Mouse (Mus musculus): ENCODE measurements around the gene Hnrnph1. TPM values are rescaled to one million over a fixed set of nuclear protein-coding genes. Genes with fewer than 3 reads are reported as not detected.

Hnrnph1 gene
- polyA plus RNA-seq, 1 experiment from 2014 or later, result 395 TPM

- Histone ChIP-seq H3K4me1 (peaks cover 10% of the 10 kb centered on the region; the same call in 1 of the 2 replicates), H3K4me2 (peak overlapping the region; percentile 60), H3K36me3 (peaks cover 20% of the 10 kb centered on the region), H3K9me3 (no peaks in the 10 kb centered on the region), H3K4me3 (peak overlapping the region; percentile 38), H3K27ac (peak overlapping the region; percentile 48), H3K9ac (no peak overlapping the region), H3K27me3 (no peaks in the 10 kb centered on the region)
- ATAC-seq (ENCODE audit: insufficient number of reproducible peaks, low FRiP score, low TSS enrichment, low read depth), result peak; percentile 95
- 19% methylated on average over 22 of the region's 22 CpGs for WGBS
Measured at GRCm38 (mm10) chr11:50421934-50422780, 45.4 kb downstream of the Hnrnph1 start.

GRCm38 (mm10) chr11:50426056-50426455 lies 49.3 kb downstream of the Hnrnph1 start:
- ATAC-seq (ENCODE audit: insufficient number of reproducible peaks, low FRiP score, low TSS enrichment, low read depth), result no peak
- Histone ChIP-seq H3K27ac (no peak overlapping the region), H3K27me3 (no peaks in the 10 kb centered on the region), H3K4me3 (no peak overlapping the region), H3K4me1 (peaks cover 16% of the 10 kb centered on the region), H3K36me3 (no peaks in the 10 kb centered on the region), H3K4me2 (no peak overlapping the region), H3K9ac (no peak overlapping the region), H3K9me3 (no peaks in the 10 kb centered on the region)
- 86% methylated on average over 4 of the region's 4 CpGs for WGBS

GRCm38 (mm10) chr11:50430277-50431133 lies 53.7 kb downstream of the Hnrnph1 start, which contains the start of gene Rufy1:
Gene Rufy1 (minus strand): TSS chr11:50431125.
- WGBS, result under 1% methylated on average over 89 of the region's 90 CpGs

GRCm38 (mm10) chr11:50431134-50432068 lies 54.6 kb downstream of the Hnrnph1 start:
- Histone ChIP-seq H3K9ac (peak overlapping the region; percentile 84), H3K36me3 (no peaks in the 10 kb centered on the region), H3K9me3 (no peaks in the 10 kb centered on the region), H3K4me3 (peak overlapping the region; percentile 91), H3K4me1 (peaks cover 13% of the 10 kb centered on the region), H3K27me3 (no peaks in the 10 kb centered on the region), H3K4me2 (peak overlapping the region; percentile 61), H3K27ac (peak overlapping the region; percentile 95)
- 23% methylated on average over 32 of the region's 32 CpGs for WGBS
- no peak; the same call in 1 of the 2 replicates for ATAC-seq (ENCODE audit: insufficient number of reproducible peaks, low FRiP score, low TSS enrichment, low read depth)

More at GRCm38 (mm10) chr11:50430277-50431133, 53.7 kb downstream of the Hnrnph1 start, which contains the start of gene Rufy1:
- Histone ChIP-seq H3K4me1 (peaks cover 13% of the 10 kb centered on the region), H3K4me3 (peak within 1 kb of the TSS; percentile 91), H3K9ac (peak within 1 kb of the TSS; percentile 84), H3K36me3 (no peaks in the 10 kb centered on the region), H3K4me2 (peak within 1 kb of the TSS; percentile 61), H3K9me3 (no peaks in the 10 kb centered on the region), H3K27ac (peak within 1 kb of the TSS; percentile 95), H3K27me3 (no peaks in the 10 kb centered on the region)
- ATAC-seq (ENCODE audit: insufficient number of reproducible peaks, low FRiP score, low TSS enrichment, low read depth), result peak; percentile 77

- WGBS, result 72% methylated on average over 3 of the region's 3 CpGs
- Histone ChIP-seq H3K9me3 (no peaks in the 10 kb centered on the region), H3K27ac (no peak overlapping the region), H3K27me3 (no peaks in the 10 kb centered on the region), H3K4me2 (no peak overlapping the region), H3K36me3 (no peaks in the 10 kb centered on the region), H3K9ac (no peak overlapping the region), H3K4me1 (peaks cover 13% of the 10 kb centered on the region), H3K4me3 (no peak overlapping the region)
- no peak for ATAC-seq (ENCODE audit: insufficient number of reproducible peaks, low FRiP score, low TSS enrichment, low read depth)
Measured at GRCm38 (mm10) chr11:50432069-50432440, 55.3 kb downstream of the Hnrnph1 start.

- Histone ChIP-seq H3K4me3 (no peak overlapping the region), H3K9me3 (no peaks in the 10 kb centered on the region), H3K36me3 (no peaks in the 10 kb centered on the region), H3K9ac (no peak overlapping the region), H3K27ac (no peak overlapping the region), H3K4me1 (peaks cover 13% of the 10 kb centered on the region), H3K27me3 (no peaks in the 10 kb centered on the region), H3K4me2 (no peak overlapping the region)
- no peak for ATAC-seq (ENCODE audit: insufficient number of reproducible peaks, low FRiP score, low TSS enrichment, low read depth)
- 86% methylated on average over 5 of the region's 5 CpGs for WGBS
Measured at GRCm38 (mm10) chr11:50432896-50433295, 56.1 kb downstream of the Hnrnph1 start.

MicroRNA genes within 50 kb of the gene (microRNA counts, 519-probe panel; counts per million panel counts)
- microRNA mmu-miR-804, result 2,895 counts per million, percentile 65 among the panel's probes with 10 or more counts

Small RNA genes within 50 kb of the gene (microRNA-seq; reads per million reads assigned to microRNA genes)
- gene Mir804, result not detected

Other genes starting within 250 kb of the Hnrnph1 start
- gene Tbc1d9b, start 245.6 kb upstream of the Hnrnph1 start, polyA plus RNA-seq (2015; fragmentation: Nextera tagmentation; extraction: Ambion mirVana), result 45.9 and 46.0 TPM in 2 replicates
- gene Mrnip, start 202.5 kb upstream of the Hnrnph1 start, polyA plus RNA-seq (2015; fragmentation: Nextera tagmentation; extraction: Ambion mirVana), result 15.5 and 16.2 TPM in 2 replicates
- gene Sqstm1, start 166.2 kb upstream of the Hnrnph1 start, polyA plus RNA-seq (2015; fragmentation: Nextera tagmentation; extraction: Ambion mirVana), result 241 and 262 TPM in 2 replicates
- 12.5 and 16.0 TPM in 2 replicates for gene Mgat4b, start 166.1 kb upstream of the Hnrnph1 start, polyA plus RNA-seq (2015; fragmentation: Nextera tagmentation; extraction: Ambion mirVana)
- 2.1 and 3.0 TPM in 2 replicates for gene Ltc4s, start 138.4 kb upstream of the Hnrnph1 start, polyA plus RNA-seq (2015; fragmentation: Nextera tagmentation; extraction: Ambion mirVana)
- 5.4 and 6.1 TPM in 2 replicates for gene Maml1, start 84.7 kb upstream of the Hnrnph1 start, polyA plus RNA-seq (2015; fragmentation: Nextera tagmentation; extraction: Ambion mirVana)
- gene Canx, start 51.3 kb upstream of the Hnrnph1 start, polyA plus RNA-seq (2015; fragmentation: Nextera tagmentation; extraction: Ambion mirVana), result 293 and 330 TPM in 2 replicates
- gene Cby3, start 22.5 kb upstream of the Hnrnph1 start, polyA plus RNA-seq (2015; fragmentation: Nextera tagmentation; extraction: Ambion mirVana), result 0.37 TPM in 1 of 2 replicates, not detected in the other
- 23.5 and 24.3 TPM in 2 replicates for gene Rufy1, start 54.1 kb downstream of the Hnrnph1 start, polyA plus RNA-seq (2015; fragmentation: Nextera tagmentation; extraction: Ambion mirVana)
- gene Adamts2, start 225.1 kb downstream of the Hnrnph1 start, polyA plus RNA-seq (2015; fragmentation: Nextera tagmentation; extraction: Ambion mirVana), result 19.7 and 21.9 TPM in 2 replicates

All from limb, embryonic 15.5 days (tissue).